Mouse (Mus musculus) kidney, adult 2 months (tissue): ENCODE measurements at regions not wholly inside any gene's neighbourhood (a gene's known extent, or its start where the extent isn't known, plus 50 kb on each side); places are given as distances from the start of the nearest gene placed in this dataset.

Experiments
- CTCF ChIP-seq: fragments of 200-500 bp; conservative IDR thresholded peaks from 2 replicates; pipeline ENCODE4 v1.5.1; 2011; ENCODE audit warnings: low read depth, mild to moderate bottlenecking, control low read depth, low read length, moderate library complexity, mixed read lengths; ENCODE audit not compliant: insufficient read depth, insufficient read length
- POLR2A ChIP-seq: fragments of 200-500 bp; IDR thresholded peaks from one replicate; pipeline ENCODE4 v1.6.1; 2011; ENCODE audit warnings: low read depth, low read length, control low read depth

- TF ChIP-seq CTCF: no peak
- no peak for TF ChIP-seq POLR2A
Measured at GRCm38 (mm10) chr15:88508971-88509370, 91.1 kb upstream of the Zdhhc25 start.
